Mouse (Mus musculus): ENCODE results near the gene Olfml2b. TPM values are rescaled to one million over a fixed set of nuclear protein-coding genes. Genes with fewer than 3 reads are reported as not detected.
A peak's percentile ranks its signal among the peaks of the same experiment; 100 is the strongest.

Olfml2b gene
- 19.8 and 20.4 TPM in 2 replicates for polyA plus RNA-seq (2015; fragmentation: Nextera tagmentation; extraction: Ambion mirVana)

- 13% methylated on average over 51 of the region's 51 CpGs for WGBS
- peak within 1 kb of the TSS; percentile 94 for H3K4me2 ChIP-seq (replicated peaks)
- peak within 1 kb of the TSS; percentile 27; the same call in 1 of the 2 replicates for H3K27ac ChIP-seq
- H3K9me3 ChIP-seq = no peaks in the 10 kb centered on the region
- peak within 1 kb of the TSS; percentile 52 for H3K9ac ChIP-seq
- ATAC-seq = peak; percentile 97
- peaks cover 14% of the 10 kb centered on the region; the same call in 1 of the 2 replicates for H3K4me1 ChIP-seq (replicated peaks)
- peak within 1 kb of the TSS; percentile 54 for H3K4me3 ChIP-seq (replicated peaks)
- no peaks in the 10 kb centered on the region; the same call in 1 of the 2 replicates for H3K27me3 ChIP-seq (replicated peaks)
- no peaks in the 10 kb centered on the region for H3K36me3 ChIP-seq
Measured at GRCm38 (mm10) chr1:170644255-170645205, at the start of gene Olfml2b. Gene Olfml2b, plus strand, starts transcription at chr1:170644532.

- no peak for ATAC-seq
- Histone ChIP-seq H3K4me2 (replicated peaks) (no peak overlapping the region), H3K4me1 (replicated peaks) (no peaks in the 10 kb centered on the region), H3K27me3 (replicated peaks) (no peaks in the 10 kb centered on the region), H3K27ac (no peak overlapping the region), H3K36me3 (no peaks in the 10 kb centered on the region), H3K9ac (no peak overlapping the region), H3K9me3 (no peaks in the 10 kb centered on the region), H3K4me3 (replicated peaks) (no peak overlapping the region)
- 93% methylated on average over 7 of the region's 7 CpGs for WGBS
Measured at GRCm38 (mm10) chr1:170594575-170594974, 49.8 kb upstream of the Olfml2b start.

- no peaks in the 10 kb centered on the region for H3K36me3 ChIP-seq
- H3K4me2 ChIP-seq (replicated peaks) = no peak overlapping the region
- H3K9ac ChIP-seq = no peak overlapping the region
- H3K4me3 ChIP-seq (replicated peaks) = no peak overlapping the region
- ATAC-seq = peak; percentile 34; the same call in 1 of the 2 replicates
- no peaks in the 10 kb centered on the region for H3K9me3 ChIP-seq
- H3K27me3 ChIP-seq (replicated peaks) = no peaks in the 10 kb centered on the region
- H3K4me1 ChIP-seq (replicated peaks) = no peaks in the 10 kb centered on the region
- no peak overlapping the region for H3K27ac ChIP-seq
- WGBS = 55% methylated on average over 21 of the region's 21 CpGs
Measured at GRCm38 (mm10) chr1:170605228-170606001, 38.9 kb upstream of the Olfml2b start.

- Histone ChIP-seq H3K27ac (no peak overlapping the region), H3K27me3 (replicated peaks) (no peaks in the 10 kb centered on the region), H3K9me3 (no peaks in the 10 kb centered on the region), H3K4me2 (replicated peaks) (no peak overlapping the region), H3K9ac (no peak overlapping the region), H3K4me3 (replicated peaks) (no peak overlapping the region), H3K4me1 (replicated peaks) (no peaks in the 10 kb centered on the region), H3K36me3 (no peaks in the 10 kb centered on the region)
- ATAC-seq = no peak
- WGBS = 88% methylated on average over 8 of the region's 8 CpGs
Measured at GRCm38 (mm10) chr1:170607231-170607917, 37.0 kb upstream of the Olfml2b start.

- H3K4me1 ChIP-seq (replicated peaks) = no peaks in the 10 kb centered on the region
- H3K4me2 ChIP-seq (replicated peaks) = no peak overlapping the region
- no peak for ATAC-seq
- no peaks in the 10 kb centered on the region for H3K36me3 ChIP-seq
- H3K27me3 ChIP-seq (replicated peaks) = no peaks in the 10 kb centered on the region
- H3K4me3 ChIP-seq (replicated peaks) = no peak overlapping the region
- no peak overlapping the region for H3K27ac ChIP-seq
- H3K9ac ChIP-seq = no peak overlapping the region
- H3K9me3 ChIP-seq = no peaks in the 10 kb centered on the region
- 88% methylated on average over 3 of the region's 3 CpGs for WGBS
Measured at GRCm38 (mm10) chr1:170608461-170609071, 35.8 kb upstream of the Olfml2b start.

- 58% methylated on average over 7 of the region's 7 CpGs for WGBS
- ATAC-seq = no peak
- no peak overlapping the region for H3K4me2 ChIP-seq (replicated peaks)
Measured at GRCm38 (mm10) chr1:170609872-170610271, 34.5 kb upstream of the Olfml2b start.

GRCm38 (mm10) chr1:170610289-170610688 lies 34.0 kb upstream of the Olfml2b start:
- no peak overlapping the region for H3K9ac ChIP-seq
- H3K4me1 ChIP-seq (replicated peaks) = no peaks in the 10 kb centered on the region
- H3K27ac ChIP-seq = no peak overlapping the region
- H3K36me3 ChIP-seq = no peaks in the 10 kb centered on the region
- 70% methylated on average over 3 of the region's 3 CpGs for WGBS
- H3K4me2 ChIP-seq (replicated peaks) = no peak overlapping the region
- no peaks in the 10 kb centered on the region for H3K27me3 ChIP-seq (replicated peaks)
- peak; percentile 79; the same call in 1 of the 2 replicates for ATAC-seq
- no peaks in the 10 kb centered on the region for H3K9me3 ChIP-seq
- H3K4me3 ChIP-seq (replicated peaks) = no peak overlapping the region

More at GRCm38 (mm10) chr1:170609872-170610271, 34.5 kb upstream of the Olfml2b start:
- no peaks in the 10 kb centered on the region for H3K9me3 ChIP-seq
- H3K4me1 ChIP-seq (replicated peaks) = no peaks in the 10 kb centered on the region
- H3K9ac ChIP-seq = no peak overlapping the region
- no peaks in the 10 kb centered on the region for H3K27me3 ChIP-seq (replicated peaks)
- H3K36me3 ChIP-seq = no peaks in the 10 kb centered on the region
- no peak overlapping the region for H3K27ac ChIP-seq
- H3K4me3 ChIP-seq (replicated peaks) = no peak overlapping the region

- 94% methylated on average over 3 of the region's 3 CpGs for WGBS
- H3K4me2 ChIP-seq (replicated peaks) = no peak overlapping the region
- H3K9me3 ChIP-seq = no peaks in the 10 kb centered on the region
- no peak overlapping the region for H3K9ac ChIP-seq
- H3K27me3 ChIP-seq (replicated peaks) = no peaks in the 10 kb centered on the region
- no peaks in the 10 kb centered on the region for H3K4me1 ChIP-seq (replicated peaks)
- no peak overlapping the region for H3K27ac ChIP-seq
- H3K4me3 ChIP-seq (replicated peaks) = no peak overlapping the region
- no peaks in the 10 kb centered on the region for H3K36me3 ChIP-seq
- no peak for ATAC-seq
Measured at GRCm38 (mm10) chr1:170610695-170611094, 33.6 kb upstream of the Olfml2b start.

GRCm38 (mm10) chr1:170611631-170612030 lies 32.7 kb upstream of the Olfml2b start:
- no peak overlapping the region for H3K4me2 ChIP-seq (replicated peaks)
- no peaks in the 10 kb centered on the region for H3K4me1 ChIP-seq (replicated peaks)
- no peaks in the 10 kb centered on the region for H3K36me3 ChIP-seq
- no peak overlapping the region for H3K4me3 ChIP-seq (replicated peaks)
- no peak overlapping the region for H3K27ac ChIP-seq
- H3K27me3 ChIP-seq (replicated peaks) = no peaks in the 10 kb centered on the region
- 90% methylated on average over 3 of the region's 3 CpGs for WGBS
- H3K9me3 ChIP-seq = no peaks in the 10 kb centered on the region
- ATAC-seq = no peak
- H3K9ac ChIP-seq = no peak overlapping the region

- H3K4me2 ChIP-seq (replicated peaks) = no peak overlapping the region
- H3K4me3 ChIP-seq (replicated peaks) = no peak overlapping the region
- no peaks in the 10 kb centered on the region for H3K27me3 ChIP-seq (replicated peaks)
- WGBS = 58% methylated on average over 18 of the region's 18 CpGs
- no peak overlapping the region for H3K27ac ChIP-seq
- H3K4me1 ChIP-seq (replicated peaks) = no peaks in the 10 kb centered on the region
- H3K36me3 ChIP-seq = no peaks in the 10 kb centered on the region
- H3K9ac ChIP-seq = no peak overlapping the region
- peak; percentile 86 for ATAC-seq
- H3K9me3 ChIP-seq = no peaks in the 10 kb centered on the region
Measured at GRCm38 (mm10) chr1:170612968-170613872, 31.1 kb upstream of the Olfml2b start.
